ENCODE assay signal across 22 mouse cellular contexts in the genomic region with DNA sequence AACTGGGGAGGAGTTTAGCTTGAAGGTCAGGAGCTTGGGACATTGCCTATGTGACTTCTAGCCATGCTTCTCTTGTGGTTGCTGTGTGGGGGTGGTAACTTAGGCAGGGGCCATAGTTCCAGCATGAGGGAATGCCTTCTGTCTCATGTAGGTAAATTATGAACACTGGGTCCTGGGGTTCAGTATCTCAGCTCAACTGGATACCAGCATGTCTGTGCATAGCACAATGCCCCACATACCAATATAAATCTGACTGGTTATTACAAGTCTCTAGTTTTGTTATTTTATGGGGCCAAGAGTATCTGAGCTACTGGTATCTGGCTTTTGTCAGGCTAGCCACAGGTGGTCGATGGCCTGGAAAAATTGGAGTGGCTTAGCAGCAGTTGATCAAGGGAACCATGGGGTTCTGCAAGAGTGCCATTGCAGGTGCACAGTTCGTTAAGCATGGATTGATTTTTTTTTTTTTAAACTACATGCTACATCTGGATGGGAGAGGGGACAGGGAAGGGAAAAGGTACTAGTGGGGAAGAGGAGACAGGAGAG. TPM values are rescaled to one million over a fixed set of nuclear protein-coding genes. Genes with fewer than 3 reads are reported as not detected.
"Had no signal": no experiment of that assay in that cellular context is flagged by ENCODE, and none has a peak within 500 bp of the region (broad histone marks: within the 10 kb centered on the region; RNA-seq: fewer than 3 reads in every experiment).

No protein-coding gene starts in this region.

- DNase-seq: kidney, adult 11 months; kidney, postnatal 25 days; layer of hippocampus, postnatal 36 days; left cerebral cortex, postnatal 4 days; liver, postnatal 0 days; lung, embryonic 14.5 days; midbrain, embryonic 14.5 days; thymus, adult 18-20 months; thymus, postnatal 36 days had no signal

- H3K9me3 ChIP-seq: limb, embryonic 12.5 days; limb, embryonic 15.5 days; megakaryocyte, embryonic 14.5 days had no signal

- ATAC-seq: liver, postnatal 0 days; lung, postnatal 0 days had no signal

- H3K27ac ChIP-seq: left cerebral cortex, adult 2 months; limb, embryonic 12.5 days; limb, embryonic 15.5 days; liver, embryonic 14.5 days; macrophage had no signal

- H3K4me2 ChIP-seq: limb, embryonic 12.5 days; limb, embryonic 15.5 days; liver, embryonic 11.5 days; lung, embryonic 14.5 days; midbrain, embryonic 11.5 days had no signal

- H3K4me1 ChIP-seq: limb, embryonic 12.5 days; limb, embryonic 15.5 days; megakaryocyte, embryonic 14.5 days had no signal

- H3K36me3 ChIP-seq: limb, embryonic 12.5 days; limb, embryonic 15.5 days had no signal

- H3K9ac ChIP-seq: limb, embryonic 12.5 days; limb, embryonic 15.5 days; liver, embryonic 14.5 days; liver, postnatal 0 days; lung, embryonic 14.5 days had no signal

- H3K27me3 ChIP-seq: limb, embryonic 12.5 days; limb, embryonic 15.5 days; megakaryocyte, embryonic 14.5 days had no signal

- H3K4me3 ChIP-seq: left cerebral cortex, adult 2 months; limb, embryonic 12.5 days; limb, embryonic 15.5 days; megakaryocyte, embryonic 14.5 days had no signal

RNA-seq across cellular contexts. Expression of gene Pvrig, which starts 56.1 kb away (rescaled TPM):
- total RNA-seq: layer of hippocampus, postnatal 10 days; layer of hippocampus, postnatal 36 days; left cerebral cortex, adult 2 months; left cerebral cortex, postnatal 10 days; left cerebral cortex, postnatal 4 days had no signal
- polyA plus RNA-seq: limb, embryonic 12.5 days; lung, postnatal 0 days; midbrain, embryonic 11.5 days; midbrain, embryonic 14.5 days; midbrain, postnatal 0 days; neural tube, embryonic 14.5 days had no signal
